Mouse (Mus musculus) cerebral cortex, adult 2 months (tissue): ENCODE measurements around the gene Gm40193.

Source experiments
- WGBS: fragments of 180-500 bp; shearing (Covaris S2); methylation state at CpG from one replicate; pipeline ENCODE4 v1.1.7; 2018; 5-methylcytosine and 5-hydroxymethylcytosine counted together

Gm40193 gene

DNA sequence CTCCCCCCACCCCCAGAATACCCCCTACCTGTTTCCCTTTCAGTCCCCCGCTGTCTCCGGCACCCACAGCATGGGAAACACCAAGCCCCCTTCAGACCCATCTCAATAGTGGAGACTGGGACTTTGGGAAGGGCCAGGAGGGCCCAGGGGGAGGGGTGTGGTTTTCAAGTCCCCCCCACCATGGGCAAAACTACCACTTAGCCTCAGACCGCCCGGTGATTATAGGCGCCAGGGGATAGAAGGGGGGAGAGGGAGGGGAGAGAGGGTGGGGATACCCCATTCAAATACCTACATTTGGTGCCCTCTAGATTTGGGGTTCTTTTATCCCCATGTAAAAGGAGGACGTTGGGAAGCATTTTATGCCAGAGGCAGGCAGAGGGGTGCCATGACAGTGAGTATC, at the start of gene Gm40193:
Gene Gm40193, minus strand, starts transcription at position 101 of the 400 bp plus-strand sequence.
- 83% methylated on average over 6 of the region's 6 CpGs for WGBS

GRCm38 (mm10) chr11:70582196-70582595, 49.5 kb upstream of the Gm40193 start:
- 47% methylated on average over 3 of the region's 3 CpGs for WGBS

DNA sequence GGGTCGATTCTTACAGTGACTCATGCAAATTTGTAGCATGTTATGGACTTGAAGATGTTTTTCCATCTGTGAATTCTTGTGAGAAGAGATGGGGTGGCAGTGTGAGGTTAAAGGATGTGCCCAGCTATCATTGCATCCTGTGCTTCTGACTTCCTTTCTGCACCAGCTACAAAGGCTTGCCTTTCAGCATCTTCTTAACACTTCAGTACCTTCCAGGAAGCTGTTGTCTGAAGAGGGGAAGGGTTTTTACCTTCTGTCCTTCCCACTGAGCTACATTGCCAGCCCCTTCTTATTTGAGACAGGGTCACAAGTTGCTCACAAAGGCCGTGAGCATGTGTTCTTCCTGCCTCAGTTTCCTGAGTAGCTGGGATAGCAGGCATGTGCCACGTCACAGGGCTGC, 48.2 kb upstream of the Gm40193 start:
- 55% methylated on average over 3 of the region's 3 CpGs for WGBS

- WGBS = 6% methylated on average over 5 of the region's 5 CpGs
Measured at GRCm38 (mm10) chr11:70580358-70580720, 47.6 kb upstream of the Gm40193 start.

GRCm38 (mm10) chr11:70579710-70580357, 47.1 kb upstream of the Gm40193 start:
- 42% methylated on average over 9 of the region's 9 CpGs for WGBS

- 77% methylated on average over 6 of the region's 6 CpGs for WGBS
Measured at GRCm38 (mm10) chr11:70578962-70579361, 46.2 kb upstream of the Gm40193 start.

DNA sequence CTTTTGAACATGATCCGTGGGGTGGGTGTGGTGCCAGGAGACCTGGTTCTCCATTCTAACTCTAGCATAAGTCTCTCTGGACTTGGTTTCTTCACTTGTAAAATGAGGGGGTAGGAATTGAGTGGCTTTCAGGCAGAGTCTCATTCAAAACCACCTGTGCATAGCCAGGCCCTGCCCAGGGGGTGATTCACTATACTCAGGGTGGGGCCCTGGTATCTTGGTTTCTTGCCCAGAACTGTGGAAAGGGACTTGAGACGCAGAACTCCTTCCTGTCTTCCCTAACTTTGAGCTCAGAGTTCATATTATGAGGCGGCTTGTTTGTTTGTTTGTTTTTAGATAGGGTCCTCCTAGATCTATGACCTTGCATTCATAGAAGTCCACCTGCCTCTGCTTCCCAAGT, 44.5 kb upstream of the Gm40193 start:
- 40% methylated on average over 3 of the region's 3 CpGs for WGBS

DNA sequence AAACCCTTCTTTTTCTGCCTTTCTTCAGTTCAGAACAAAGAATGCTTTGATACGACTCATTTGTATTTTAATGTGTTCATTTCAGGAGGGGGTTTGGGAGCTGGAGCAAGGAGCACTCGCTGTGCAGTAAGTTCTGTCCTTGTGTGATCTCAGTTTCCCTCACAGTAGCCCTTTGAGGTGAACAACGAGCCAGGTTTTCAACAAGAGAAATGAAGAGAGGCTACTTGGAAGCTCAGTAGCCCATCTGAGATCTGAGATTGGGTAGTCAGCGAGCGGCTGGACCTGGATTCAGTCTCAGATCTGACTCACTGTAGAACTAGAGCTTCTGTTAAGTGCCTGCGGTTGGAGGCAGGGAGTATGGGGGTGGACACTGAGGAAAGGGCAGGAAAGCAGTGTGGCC, 41.1 kb upstream of the Gm40193 start:
- WGBS = 32% methylated on average over 6 of the region's 6 CpGs

- WGBS = 61% methylated on average over 5 of the region's 5 CpGs
Measured at GRCm38 (mm10) chr11:70572348-70572902, 39.7 kb upstream of the Gm40193 start.

- WGBS = 36% methylated on average over 1 of the region's 1 CpGs
Measured at GRCm38 (mm10) chr11:70571641-70572040, 38.9 kb upstream of the Gm40193 start.

- 78% methylated on average over 1 of the region's 1 CpGs for WGBS
Measured at GRCm38 (mm10) chr11:70570614-70571013, 37.9 kb upstream of the Gm40193 start.

DNA sequence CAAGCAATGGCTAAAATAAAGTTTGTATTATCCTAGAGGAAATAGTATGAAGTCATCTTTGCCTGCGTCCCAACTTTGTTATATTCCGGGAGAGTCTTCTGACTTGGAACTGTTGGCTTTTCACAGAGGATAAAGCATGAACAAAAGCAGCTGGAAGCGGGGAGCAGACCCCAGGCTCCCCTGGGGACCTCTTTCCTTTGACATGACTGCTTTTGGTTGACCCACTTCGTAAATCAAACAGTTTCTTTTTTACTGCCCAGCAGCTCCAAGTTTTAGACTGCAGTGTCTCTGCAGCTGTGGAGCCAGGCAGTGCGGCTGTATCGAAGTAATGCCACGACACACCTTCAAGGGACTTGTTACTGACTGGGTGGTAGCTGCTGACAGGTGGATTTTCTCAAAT, 33.8 kb upstream of the Gm40193 start:
- 34% methylated on average over 7 of the region's 7 CpGs for WGBS

GRCm38 (mm10) chr11:70564276-70564873, 31.6 kb upstream of the Gm40193 start:
- WGBS = 23% methylated on average over 4 of the region's 4 CpGs

DNA sequence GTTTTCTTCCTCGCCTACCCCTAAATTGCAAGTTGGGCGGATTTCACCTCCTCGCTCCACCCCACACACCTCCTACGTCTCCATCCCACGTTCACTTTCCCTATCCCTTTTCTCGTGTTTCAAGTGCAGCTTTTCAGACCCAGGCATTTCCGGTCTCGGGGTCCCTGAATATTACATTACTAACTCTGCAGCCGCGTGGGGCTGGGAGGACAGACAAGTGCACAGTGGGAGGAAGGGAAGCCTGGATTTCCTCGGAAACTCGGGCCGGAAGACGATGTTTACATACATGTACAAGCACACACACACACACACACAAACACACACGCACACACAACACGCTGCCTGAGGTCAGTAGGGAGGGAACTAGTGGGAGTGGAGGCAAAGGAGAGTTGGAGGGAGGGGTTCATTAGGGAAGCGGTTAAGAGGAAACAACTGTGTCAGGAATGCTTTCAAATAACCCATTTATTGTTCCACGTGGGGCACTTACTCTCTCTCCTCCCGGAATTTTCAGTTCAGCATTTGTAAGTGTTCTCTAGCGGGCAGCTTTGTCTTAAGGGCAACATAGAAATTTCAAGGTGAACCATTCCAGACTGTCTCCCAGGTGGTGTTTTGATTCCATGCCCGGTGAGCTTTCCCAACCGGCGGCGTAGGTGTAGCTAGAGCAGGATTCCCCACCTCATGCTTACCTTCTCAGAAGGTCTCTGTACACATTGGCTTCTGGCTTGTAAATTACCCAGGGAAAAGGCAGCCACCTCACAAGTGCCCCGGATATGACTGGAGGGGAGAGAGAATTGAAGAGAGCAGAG, 30.9 kb upstream of the Gm40193 start:
- 2% methylated on average over 25 of the region's 25 CpGs for WGBS

DNA sequence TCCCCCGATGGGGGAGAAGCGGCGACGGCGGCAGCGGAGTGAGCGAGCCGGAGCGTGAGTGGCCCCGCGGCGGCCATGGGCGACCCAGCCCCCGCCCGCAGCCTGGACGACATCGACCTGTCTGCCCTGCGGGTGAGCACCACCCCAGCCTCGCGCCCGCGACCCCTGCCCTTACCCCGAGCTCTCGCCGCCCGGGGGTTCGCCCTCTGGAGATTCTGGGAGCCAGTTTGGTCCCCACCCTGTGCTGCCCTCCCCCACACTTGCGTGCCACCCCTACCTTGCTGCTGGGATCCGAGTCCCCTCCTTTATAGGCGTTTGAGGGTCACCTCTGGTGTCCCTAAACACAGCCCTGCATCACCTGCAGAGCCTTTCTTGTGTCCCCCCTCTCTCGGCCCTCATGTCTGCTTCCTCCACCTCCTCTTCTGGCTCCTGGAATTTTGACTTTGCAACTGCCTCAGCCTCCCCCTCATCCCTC, 30.3 kb upstream of the Gm40193 start:
- WGBS = under 1% methylated on average over 31 of the region's 31 CpGs

GRCm38 (mm10) chr11:70562287-70562994, 29.7 kb upstream of the Gm40193 start, which contains the start of gene Mink1:
Gene Mink1 (plus strand): TSS chr11:70562881.
- under 1% methylated on average over 56 of the region's 57 CpGs for WGBS

DNA sequence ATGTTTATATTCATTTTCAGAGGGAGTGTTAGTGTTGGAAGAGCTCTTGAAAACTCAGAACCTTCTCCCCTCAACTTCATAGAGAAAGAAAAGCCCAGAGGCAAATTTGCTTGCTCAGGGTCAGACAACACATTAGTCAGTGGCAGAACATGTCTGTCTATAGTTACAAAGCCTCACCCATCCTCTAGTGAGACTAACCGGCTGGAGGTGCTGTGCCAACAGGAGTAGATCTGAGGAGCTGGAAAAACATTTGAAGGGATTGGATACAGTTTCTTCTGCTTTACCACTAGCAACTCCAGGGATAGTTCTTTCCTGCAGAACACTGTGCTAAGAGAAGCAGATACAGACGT, 29.2 kb upstream of the Gm40193 start:
- WGBS = 0% methylated on average over 2 of the region's 2 CpGs

DNA sequence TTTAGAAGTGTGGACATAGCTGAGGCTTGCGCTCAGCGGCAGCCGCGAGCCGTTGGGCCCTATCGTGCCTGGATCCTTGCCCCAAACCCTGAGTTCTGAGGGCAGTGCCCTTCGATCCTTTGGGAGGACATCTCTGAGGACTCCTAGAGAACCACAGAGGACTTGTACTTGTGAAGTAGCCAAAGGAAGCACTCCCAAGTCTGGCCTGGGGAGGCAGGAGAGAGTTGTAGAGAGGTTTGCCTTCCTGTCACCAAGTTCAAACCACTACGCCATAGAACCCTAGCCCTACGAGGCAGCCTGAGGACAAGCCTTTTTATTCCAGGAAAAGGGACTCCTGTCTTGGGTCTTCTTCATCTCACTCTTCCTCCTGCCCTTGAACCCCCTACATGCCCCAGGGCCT, 24.8 kb upstream of the Gm40193 start:
- 95% methylated on average over 9 of the region's 9 CpGs for WGBS

DNA sequence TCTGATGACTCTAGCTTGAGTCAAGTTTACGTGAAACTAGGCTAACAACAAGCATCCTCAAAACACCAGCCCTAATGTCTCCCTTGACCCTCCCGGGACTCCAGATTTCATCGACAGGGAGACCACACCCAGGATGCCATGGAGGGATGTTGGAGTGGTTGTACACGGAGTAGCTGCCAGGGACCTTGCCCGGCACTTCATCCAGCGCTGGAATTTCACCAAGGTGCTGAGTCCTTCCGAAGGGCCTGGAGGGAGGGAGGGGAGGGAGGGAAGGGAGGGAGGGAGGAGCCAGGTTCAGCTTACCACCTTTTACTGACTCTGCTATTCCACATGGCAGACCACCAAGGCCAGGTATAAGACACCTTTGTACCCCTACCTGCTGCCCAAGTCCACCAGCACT, 21.2 kb upstream of the Gm40193 start:
- 64% methylated on average over 7 of the region's 7 CpGs for WGBS

DNA sequence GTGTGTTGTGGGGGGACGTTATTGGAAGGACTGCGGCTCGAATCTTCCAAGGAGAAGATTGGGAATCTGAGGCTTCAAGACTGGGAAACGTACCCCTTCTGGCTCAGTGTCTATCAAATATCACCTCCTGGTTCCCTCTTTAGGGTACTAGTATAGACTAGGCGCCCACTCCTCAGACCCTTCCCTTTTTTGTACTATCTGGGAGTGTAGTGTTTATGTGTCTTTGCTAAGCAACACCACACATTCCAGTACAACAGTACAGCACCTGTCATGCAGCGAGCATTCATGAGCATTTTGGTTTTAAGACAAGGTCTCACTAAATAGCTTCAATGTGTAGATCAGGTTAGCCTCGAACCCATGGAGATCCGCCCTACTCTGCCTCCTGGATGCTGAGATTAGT, 18.8 kb upstream of the Gm40193 start:
- WGBS = 90% methylated on average over 8 of the region's 8 CpGs

DNA sequence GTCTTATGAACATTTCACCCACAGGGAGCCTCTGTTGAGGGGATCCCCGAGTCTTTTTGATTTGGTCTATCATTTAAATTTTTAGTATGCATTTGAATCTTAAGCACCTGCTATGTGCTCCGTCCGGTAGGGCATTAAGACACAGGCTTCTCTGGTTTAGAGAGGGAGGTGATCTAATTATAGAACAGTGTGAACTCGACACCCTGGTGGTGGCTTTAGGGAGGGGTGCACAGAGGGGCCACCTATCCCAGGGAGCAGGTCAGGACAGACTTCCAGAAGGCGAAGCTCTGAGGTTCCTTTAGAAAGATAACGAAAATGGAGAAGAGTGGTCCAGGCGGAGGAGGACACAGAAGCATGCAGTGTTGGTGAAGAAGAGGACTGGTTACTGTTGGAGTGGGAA, 11.8 kb upstream of the Gm40193 start:
- 77% methylated on average over 7 of the region's 7 CpGs for WGBS

DNA sequence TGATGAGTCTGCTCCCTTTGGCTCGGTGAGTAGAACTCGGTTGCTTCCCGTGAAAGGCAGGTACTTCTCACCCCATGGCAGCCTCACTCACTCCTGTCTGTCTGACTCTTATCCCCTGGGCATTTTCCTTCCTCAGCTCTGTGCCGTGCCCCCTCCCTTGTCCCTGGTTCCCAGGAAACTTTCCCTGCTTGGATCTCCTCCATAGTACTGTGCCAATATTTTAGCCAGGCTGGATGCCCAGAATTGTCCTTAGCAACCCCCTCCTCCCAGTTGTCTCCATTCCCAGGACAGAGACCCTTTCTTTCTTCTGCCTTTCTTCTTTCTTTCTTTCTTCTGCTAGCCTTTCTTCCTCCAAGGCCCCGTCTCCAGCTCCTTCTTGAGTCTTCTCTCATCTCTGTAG, 8.7 kb upstream of the Gm40193 start:
- 68% methylated on average over 5 of the region's 5 CpGs for WGBS
